Mouse (Mus musculus) macrophage (primary cell): Measurements from ENCODE around the gene Mrps27. TPM values are rescaled to one million over a fixed set of nuclear protein-coding genes. Genes with fewer than 3 reads are reported as not detected.

Experiments
- H3K27ac ChIP-seq: fragments of 350-480 bp; formaldehyde crosslinking; 2 replicates; pipeline ENCODE4 v1.9.0; 2021
- H3K36me3 ChIP-seq: fragments of 350-480 bp; formaldehyde crosslinking; 2 replicates; pipeline ENCODE4 v1.9.0; 2021; ENCODE audit errors: inconsistent target
- H3K4me3 ChIP-seq: fragments of 350-480 bp; formaldehyde crosslinking; 2 replicates; pipeline ENCODE4 v1.9.0; 2021; ENCODE audit errors: inconsistent target
- H3K79me2 ChIP-seq: fragments of 350-480 bp; formaldehyde crosslinking; 2 replicates; pipeline ENCODE4 v1.9.0; 2021; ENCODE audit errors: inconsistent target
- WGBS: methylation state at CpG from one replicate; pipeline ENCODE4 v1.1.7; 2026; ENCODE audit warnings: inconsistent platforms; ENCODE audit not compliant: missing documents; 5-methylcytosine and 5-hydroxymethylcytosine counted together
- polyA plus RNA-seq: library from polyadenylated mRNA; stranded (reverse); fragments of 250-400 nt; gene quantifications from 3 replicates; pipeline ENCODE4 v1.2.4, GENCODE M21; 2018; ENCODE audit warnings: inconsistent platforms

Mrps27 gene
- polyA plus RNA-seq, 1 experiment from 2014 or later = 12.5 TPM

- Histone ChIP-seq H3K36me3 (no peaks in the 10 kb centered on the region), H3K4me3 (no peak overlapping the region), H3K27ac (no peak overlapping the region), H3K79me2 (no peaks in the 10 kb centered on the region)
- 90% methylated on average over 11 of the region's 11 CpGs for WGBS
These were observed 103.0 kb downstream of the Mrps27 start for GRCm38 (mm10) chr13:99447403-99448199.

DNA sequence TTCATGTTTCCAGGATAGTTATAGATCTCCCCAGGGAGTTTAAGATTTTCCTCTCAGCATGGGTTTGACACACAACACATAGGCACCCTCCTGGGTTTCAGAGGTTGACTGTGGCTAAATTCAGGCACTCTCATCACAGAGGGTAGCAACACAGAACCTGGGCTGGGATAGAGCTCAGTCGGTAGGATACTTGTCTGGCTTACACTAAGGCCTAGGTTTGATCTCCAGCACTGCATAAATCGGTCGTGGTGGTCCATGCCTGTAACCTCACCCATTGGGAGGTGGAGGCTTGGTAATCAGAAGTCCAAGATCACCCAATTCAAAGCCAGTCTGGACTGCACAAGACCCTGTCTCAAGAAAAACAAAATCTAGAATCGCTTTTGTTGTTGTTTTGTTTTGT, 103.7 kb downstream of the Mrps27 start:
- Histone ChIP-seq H3K4me3 (no peak overlapping the region), H3K27ac (no peak overlapping the region), H3K36me3 (no peaks in the 10 kb centered on the region), H3K79me2 (no peaks in the 10 kb centered on the region)
- 81% methylated on average over 4 of the region's 4 CpGs for WGBS

DNA sequence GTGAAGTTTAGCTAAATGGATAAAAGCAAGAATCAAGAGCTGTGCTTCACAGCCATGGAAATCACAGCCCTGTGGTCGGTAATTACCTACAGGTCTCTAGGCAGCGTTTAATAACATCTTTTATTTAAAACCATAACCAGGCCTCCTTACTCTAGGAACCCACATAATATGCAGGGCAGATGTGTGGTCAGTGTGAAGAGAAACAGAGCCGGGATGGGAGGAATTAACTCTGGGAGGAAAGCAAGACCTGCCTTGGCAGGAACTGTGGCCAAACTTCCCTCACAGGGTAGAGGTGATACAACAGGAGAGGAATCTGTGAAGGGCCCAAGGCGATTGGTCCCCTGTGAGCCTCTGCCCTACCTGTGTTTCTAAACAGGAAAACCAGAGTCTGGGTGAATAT, 105.0 kb downstream of the Mrps27 start:
- no peak overlapping the region for H3K27ac ChIP-seq
- no peaks in the 10 kb centered on the region for H3K79me2 ChIP-seq
- no peak overlapping the region for H3K4me3 ChIP-seq
- H3K36me3 ChIP-seq = no peaks in the 10 kb centered on the region
- WGBS = 96% methylated on average over 4 of the region's 4 CpGs

- Histone ChIP-seq H3K36me3 (no peaks in the 10 kb centered on the region), H3K4me3 (no peak overlapping the region), H3K79me2 (no peaks in the 10 kb centered on the region), H3K27ac (no peak overlapping the region)
- WGBS = 93% methylated on average over 7 of the region's 7 CpGs
These were observed 106.2 kb downstream of the Mrps27 start for GRCm38 (mm10) chr13:99450766-99451165.

GRCm38 (mm10) chr13:99451276-99451675, 106.7 kb downstream of the Mrps27 start:
- Histone ChIP-seq H3K36me3 (no peaks in the 10 kb centered on the region), H3K79me2 (no peaks in the 10 kb centered on the region), H3K4me3 (no peak overlapping the region), H3K27ac (no peak overlapping the region)
- 95% methylated on average over 5 of the region's 5 CpGs for WGBS

- 95% methylated on average over 3 of the region's 3 CpGs for WGBS
- Histone ChIP-seq H3K79me2 (no peaks in the 10 kb centered on the region), H3K36me3 (no peaks in the 10 kb centered on the region), H3K4me3 (no peak overlapping the region), H3K27ac (no peak overlapping the region)
These were observed 107.9 kb downstream of the Mrps27 start for GRCm38 (mm10) chr13:99452444-99452843.

- Histone ChIP-seq H3K4me3 (no peak overlapping the region), H3K36me3 (no peaks in the 10 kb centered on the region), H3K27ac (no peak overlapping the region), H3K79me2 (no peaks in the 10 kb centered on the region)
- WGBS = 87% methylated on average over 7 of the region's 7 CpGs
These were observed 110.4 kb downstream of the Mrps27 start for GRCm38 (mm10) chr13:99454977-99455376.

- Histone ChIP-seq H3K79me2 (no peaks in the 10 kb centered on the region), H3K36me3 (no peaks in the 10 kb centered on the region), H3K4me3 (no peak overlapping the region), H3K27ac (no peak overlapping the region)
- 70% methylated on average over 11 of the region's 12 CpGs for WGBS
These were observed 114.2 kb downstream of the Mrps27 start for GRCm38 (mm10) chr13:99458658-99459386.

DNA sequence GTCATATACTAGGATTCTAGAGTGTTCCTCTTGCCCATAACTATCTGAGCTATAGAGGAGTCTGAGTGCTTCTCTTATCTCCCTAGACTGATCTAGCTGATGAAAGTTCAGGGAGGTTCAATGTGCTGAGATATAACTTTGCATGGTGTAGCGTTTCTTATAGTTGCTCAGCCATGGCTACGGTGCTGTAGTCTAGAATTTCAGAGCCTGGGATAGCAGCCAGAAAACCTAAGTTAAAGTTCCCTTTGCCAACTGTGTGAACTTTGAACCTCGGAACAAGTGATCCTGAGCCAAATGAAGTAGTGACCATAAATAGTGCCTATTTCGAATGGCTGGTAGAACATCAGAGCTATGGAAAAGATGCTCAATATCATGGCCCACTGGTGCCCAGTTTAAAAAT, 115.0 kb downstream of the Mrps27 start:
- H3K27ac ChIP-seq = no peak overlapping the region
- no peak overlapping the region for H3K4me3 ChIP-seq
- H3K36me3 ChIP-seq = no peaks in the 10 kb centered on the region
- WGBS = 86% methylated on average over 4 of the region's 4 CpGs
- no peaks in the 10 kb centered on the region for H3K79me2 ChIP-seq

DNA sequence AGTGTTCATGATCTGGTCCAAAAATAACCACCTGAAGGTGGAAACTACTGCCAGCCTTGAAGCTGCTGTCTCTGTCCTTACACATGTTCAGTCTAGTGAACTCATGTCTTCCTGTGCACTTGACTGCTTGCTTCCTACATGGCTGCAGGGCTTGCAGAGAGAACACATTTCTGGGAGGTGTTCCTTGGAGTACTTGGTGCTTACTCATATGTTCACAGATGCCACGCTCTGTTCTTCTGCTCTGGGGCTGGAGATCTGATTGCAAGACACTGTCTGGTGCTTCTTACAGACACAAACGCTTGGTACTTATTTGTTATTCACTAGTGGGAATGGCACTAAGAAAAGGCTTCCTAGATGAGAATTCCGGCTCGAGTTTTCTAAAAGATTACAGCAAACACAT, 117.3 kb downstream of the Mrps27 start:
- Histone ChIP-seq H3K36me3 (no peaks in the 10 kb centered on the region), H3K79me2 (no peaks in the 10 kb centered on the region), H3K27ac (no peak overlapping the region), H3K4me3 (no peak overlapping the region)
- WGBS = 90% methylated on average over 4 of the region's 4 CpGs

DNA sequence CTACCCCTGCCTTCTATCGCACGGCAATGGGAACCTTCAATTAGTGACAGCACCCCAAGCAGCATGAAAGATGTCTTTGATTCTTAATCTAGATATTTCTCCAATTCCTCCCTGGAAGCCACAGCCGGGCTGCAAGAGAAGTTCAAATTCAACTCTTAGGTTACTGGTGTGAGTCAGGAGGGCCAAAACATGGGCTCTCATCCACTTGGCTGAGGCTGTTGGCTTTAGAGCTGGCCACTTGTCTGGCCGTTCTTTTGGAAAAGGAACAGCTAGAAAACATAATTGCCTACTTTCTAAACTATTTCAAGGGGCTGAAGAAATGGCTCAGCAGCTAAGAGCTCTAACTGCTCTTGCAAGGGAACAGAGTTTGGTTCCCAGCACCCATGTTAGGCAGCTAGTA, 120.0 kb downstream of the Mrps27 start:
- WGBS = 95% methylated on average over 4 of the region's 4 CpGs
- H3K27ac ChIP-seq = no peak overlapping the region
- no peaks in the 10 kb centered on the region for H3K36me3 ChIP-seq
- no peak overlapping the region for H3K4me3 ChIP-seq
- no peaks in the 10 kb centered on the region for H3K79me2 ChIP-seq

Other genes with a start within 250 kb of the Mrps27 start
- gene Zfp366, start 160.0 kb upstream of the Mrps27 start, polyA plus RNA-seq = 0.04 to 0.14 TPM (median 0.04 TPM) in 3 replicates
- 26.4 to 27.2 TPM (median 26.7 TPM) in 3 replicates for gene Ptcd2, start 81 bp upstream of the Mrps27 start, polyA plus RNA-seq
- 0.04 to 0.09 TPM in 2 of 3 replicates, not detected in the other for gene Map1b, start 171.8 kb downstream of the Mrps27 start, polyA plus RNA-seq